Mouse (Mus musculus) midbrain, postnatal 0 days (tissue): ENCODE results near the gene Rln3. TPM values are rescaled to one million over a fixed set of nuclear protein-coding genes. Genes with fewer than 3 reads are reported as not detected.
A peak's percentile ranks its signal among the peaks of the same experiment; 100 is the strongest.
"Not testable (repeated sequence)": the region's sequence is repeated elsewhere in the genome, so short reads cannot be mapped to it uniquely, and the experiment has no call there.

Experiments used
- ATAC-seq: fragments of 200-750 bp; cut with Nextera tagmentation; 2 replicates; pipeline ENCODE4 v1.8.0; 2017; ENCODE audit warnings: moderate number of reproducible peaks, mild to moderate bottlenecking, moderate TSS enrichment, moderate library complexity; ENCODE audit not compliant: low FRiP score
- DNase-seq: peaks from one replicate; pipeline ENCODE4 v3.0.0-alpha.2; 2015; ENCODE audit warnings: low spot score
- H3K27ac ChIP-seq: fragments of 300-500 bp; sonication (generic); 2 replicates; pipeline ENCODE4 v1.5.1; 2014; ENCODE audit warnings: low read depth, mild to moderate bottlenecking, low read length, mixed read lengths
- H3K27me3 ChIP-seq: fragments of 300-500 bp; sonication (generic); 2 replicates; pipeline ENCODE4 v1.6.1; 2014; ENCODE audit warnings: low read length, control low read depth, mixed read lengths; ENCODE audit not compliant: insufficient read depth
- H3K36me3 ChIP-seq: fragments of 300-500 bp; sonication (generic); 2 replicates; pipeline ENCODE4 v1.6.1; 2014; ENCODE audit warnings: low read length, control low read depth, mixed read lengths; ENCODE audit not compliant: insufficient read depth
- H3K4me1 ChIP-seq: fragments of 300-500 bp; sonication (generic); 2 replicates; pipeline ENCODE4 v1.6.1; 2014; ENCODE audit warnings: mild to moderate bottlenecking, control low read depth, antibody characterized with exemption, low read length, mixed read lengths; ENCODE audit not compliant: insufficient read depth
- H3K4me2 ChIP-seq: fragments of 300-500 bp; sonication (generic); 2 replicates; pipeline ENCODE4 v1.6.1; 2014; ENCODE audit warnings: low read depth, mild to moderate bottlenecking, low read length, mixed read lengths; ENCODE audit not compliant: poor library complexity, severe bottlenecking
- H3K4me3 ChIP-seq: fragments of 300-500 bp; sonication (generic); 2 replicates; pipeline ENCODE4 v1.5.1; 2014; ENCODE audit warnings: low read depth, mild to moderate bottlenecking, low read length, moderate library complexity
- H3K9ac ChIP-seq: fragments of 300-500 bp; sonication (generic); replicated peaks from 2 replicates; pipeline ENCODE4 v1.6.1; 2014; ENCODE audit warnings: mild to moderate bottlenecking, low read length, moderate library complexity, mixed read lengths; ENCODE audit not compliant: poor library complexity, severe bottlenecking
- H3K9me3 ChIP-seq: fragments of 300-500 bp; sonication (generic); 2 replicates; pipeline ENCODE4 v1.6.1; 2016; ENCODE audit warnings: low read length, control low read depth
- CTCF ChIP-seq: IDR thresholded peaks from 2 replicates; pipeline ENCODE4 v1.5.1; 2016; ENCODE audit warnings: antibody characterized with exemption, mild to moderate bottlenecking
- WGBS: fragments of 180-500 bp; shearing (Covaris S2); extraction: QIAGEN DNeasy Blood & Tissue Kit; methylation state at CpG from one replicate; pipeline ENCODE4 v1.1.7; 2014; 5-methylcytosine and 5-hydroxymethylcytosine counted together
- polyA plus RNA-seq: library from polyadenylated mRNA; unstranded; fragments of >200 nt; fragmentation: Nextera tagmentation; extraction: Ambion mirVana; gene quantifications from 2 replicates; pipeline ENCODE4 v1.2.1, GENCODE M21; 2015
- total RNA-seq: library from RNA; depleted of rRNA; stranded (reverse); fragments of >200 nt; gene quantifications from 2 replicates; pipeline ENCODE4 v1.2.3, GENCODE M21; 2014

The Rln3 gene
- total and polyA plus RNA-seq, 2 experiments from 2014 or later: 1.3 to 2.7 TPM

GRCm38 (mm10) chr8:84012499-84013165, 32.2 kb downstream of the Rln3 start:
- WGBS: 6% methylated on average over 35 of the region's 35 CpGs
- Histone ChIP-seq H3K27ac (no peak overlapping the region), H3K9ac (no peak overlapping the region), H3K36me3 (no peaks in the 10 kb centered on the region), H3K4me1 (peaks cover 7% of the 10 kb centered on the region; the same call in 1 of the 2 replicates), H3K9me3 (no peaks in the 10 kb centered on the region), H3K27me3 (peaks cover 28% of the 10 kb centered on the region), H3K4me3 (peak overlapping the region; percentile 55), H3K4me2 (peak overlapping the region; percentile 98)
- no peak for TF ChIP-seq CTCF
- DNase-seq: no peak
- ATAC-seq: no peak

GRCm38 (mm10) chr8:84011705-84012498, 32.9 kb downstream of the Rln3 start, which contains the start of gene 2210011C24Rik:
TSS of gene 2210011C24Rik (minus strand) at chr8:84012171.
- peaks cover 7% of the 10 kb centered on the region; the same call in 1 of the 2 replicates for H3K4me1 ChIP-seq
- no peak for DNase-seq
- no peak for TF ChIP-seq CTCF

GRCm38 (mm10) chr8:84010625-84011611, 33.9 kb downstream of the Rln3 start:
- peaks cover 28% of the 10 kb centered on the region for H3K27me3 ChIP-seq
- no peaks in the 10 kb centered on the region for H3K36me3 ChIP-seq
- peak overlapping the region; percentile 40 for H3K9ac ChIP-seq
- H3K4me3 ChIP-seq: peak overlapping the region; percentile 55
- H3K4me2 ChIP-seq: peak overlapping the region; percentile 98
- H3K9me3 ChIP-seq: no peaks in the 10 kb centered on the region
- no peak overlapping the region for H3K27ac ChIP-seq
- DNase-seq (peak; percentile 76), ATAC-seq (peak; percentile 36; the same call in 1 of the 2 replicates)
- TF ChIP-seq CTCF: peak; percentile 74
- WGBS: 3% methylated on average over 77 of the region's 83 CpGs
- peaks cover 7% of the 10 kb centered on the region; the same call in 1 of the 2 replicates for H3K4me1 ChIP-seq

More at GRCm38 (mm10) chr8:84011705-84012498, 32.9 kb downstream of the Rln3 start, which contains the start of gene 2210011C24Rik:
- WGBS: 1% methylated on average over 44 of the region's 45 CpGs
- peak; percentile 11; the same call in 1 of the 2 replicates for ATAC-seq
- peak within 1 kb of the TSS; percentile 98 for H3K4me2 ChIP-seq
- no peaks in the 10 kb centered on the region for H3K9me3 ChIP-seq
- H3K4me3 ChIP-seq: peak within 1 kb of the TSS; percentile 55
- peaks cover 28% of the 10 kb centered on the region for H3K27me3 ChIP-seq
- H3K9ac ChIP-seq: peak within 1 kb of the TSS; percentile 40
- no peaks in the 10 kb centered on the region for H3K36me3 ChIP-seq
- no peak within 1 kb of the TSS for H3K27ac ChIP-seq

- WGBS: 2% methylated on average over 11 of the region's 11 CpGs
- Histone ChIP-seq H3K27ac (no peak overlapping the region), H3K9ac (no peak overlapping the region), H3K36me3 (no peaks in the 10 kb centered on the region), H3K4me3 (no peak overlapping the region), H3K4me2 (peak overlapping the region; percentile 28), H3K4me1 (peaks cover 7% of the 10 kb centered on the region; the same call in 1 of the 2 replicates), H3K27me3 (peaks cover 28% of the 10 kb centered on the region), H3K9me3 (no peaks in the 10 kb centered on the region)
- TF ChIP-seq CTCF: peak; percentile 96
- no peak for ATAC-seq
- peak; percentile 81 for DNase-seq
Observed at GRCm38 (mm10) chr8:84009876-84010275, 34.9 kb downstream of the Rln3 start.

- Histone ChIP-seq H3K4me1 (peaks cover 7% of the 10 kb centered on the region; the same call in 1 of the 2 replicates), H3K4me3 (no peak overlapping the region), H3K36me3 (no peaks in the 10 kb centered on the region), H3K27me3 (peaks cover 25% of the 10 kb centered on the region), H3K9me3 (no peaks in the 10 kb centered on the region), H3K4me2 (no peak overlapping the region), H3K9ac (no peak overlapping the region), H3K27ac (no peak overlapping the region)
- peak; percentile 43 for TF ChIP-seq CTCF
- 31% methylated on average over 7 of the region's 7 CpGs for WGBS
- no peak for DNase-seq
- ATAC-seq: no peak
Observed at GRCm38 (mm10) chr8:84008362-84008761, 36.4 kb downstream of the Rln3 start.

- not testable (repeated sequence) for H3K4me1 ChIP-seq, DNase-seq, H3K9ac ChIP-seq, H3K27me3 ChIP-seq, H3K27ac ChIP-seq, ATAC-seq, H3K4me3 ChIP-seq, H3K36me3 ChIP-seq, H3K9me3 ChIP-seq, H3K4me2 ChIP-seq
- WGBS: 92% methylated on average over 7 of the region's 7 CpGs
Observed at GRCm38 (mm10) chr8:84005502-84005901, 39.3 kb downstream of the Rln3 start.
